Mouse (Mus musculus): ENCODE results near the gene Tbx6.
A peak's percentile ranks its signal among the peaks of the same experiment; 100 is the strongest.

Gene Tbx6

DNA sequence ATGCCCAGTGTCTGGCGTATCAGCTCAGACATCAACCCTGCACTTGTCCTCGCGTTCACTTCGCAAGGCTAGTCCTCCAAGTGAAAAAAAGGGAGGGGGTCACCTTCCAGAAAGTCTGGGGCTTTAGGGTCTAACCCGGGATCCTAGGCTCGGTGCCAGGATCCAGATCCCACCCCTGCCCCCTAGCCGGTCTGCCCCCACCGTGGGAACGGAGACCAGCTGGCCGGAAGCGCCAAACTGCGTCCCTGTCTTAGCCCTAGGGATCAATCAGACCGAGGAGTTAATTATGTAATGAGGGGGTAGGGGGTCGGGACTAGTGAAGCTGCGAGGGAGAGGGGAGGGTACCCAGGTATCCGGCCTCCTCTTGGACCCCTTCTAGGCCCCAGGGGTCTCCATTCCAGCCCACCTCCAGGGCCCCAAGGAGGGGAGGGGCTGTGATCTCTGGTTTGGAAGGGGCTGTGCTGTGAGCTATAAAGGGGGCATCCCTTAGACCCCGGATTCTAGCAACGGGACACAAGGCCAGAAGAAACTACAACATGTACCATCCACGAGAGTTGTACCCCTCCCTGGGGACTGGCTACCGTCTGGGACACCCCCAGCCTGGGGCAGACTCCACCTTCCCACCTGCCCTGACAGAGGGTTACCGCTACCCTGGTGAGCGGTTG is at the start of gene Tbx6:
Gene Tbx6, plus strand, starts transcription at position 513 of the 665 bp plus-strand sequence.
- peak; percentile 54 for DNase-seq (ENCODE audit: low spot score)

DNA sequence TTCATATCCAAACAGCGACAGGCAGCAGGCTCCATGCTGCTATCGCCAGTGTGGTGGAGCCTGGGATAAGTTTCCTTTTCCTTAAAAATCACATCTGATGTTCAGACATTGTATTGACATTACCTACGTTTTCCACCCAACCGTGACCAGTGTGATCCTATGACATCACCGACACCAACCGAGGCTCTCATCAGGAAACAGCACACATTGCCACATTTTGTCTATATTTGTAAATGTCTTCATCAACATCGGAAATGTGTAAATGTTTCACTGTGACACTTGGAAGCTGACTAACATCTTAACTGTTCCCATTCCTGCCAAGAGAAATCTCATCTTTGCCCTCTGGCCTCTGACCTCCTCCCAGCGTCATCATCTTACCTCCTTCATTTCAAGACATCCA is 45.2 kb upstream of the Tbx6 start:
- DNase-seq (ENCODE audit: low spot score) = no peak

DNA sequence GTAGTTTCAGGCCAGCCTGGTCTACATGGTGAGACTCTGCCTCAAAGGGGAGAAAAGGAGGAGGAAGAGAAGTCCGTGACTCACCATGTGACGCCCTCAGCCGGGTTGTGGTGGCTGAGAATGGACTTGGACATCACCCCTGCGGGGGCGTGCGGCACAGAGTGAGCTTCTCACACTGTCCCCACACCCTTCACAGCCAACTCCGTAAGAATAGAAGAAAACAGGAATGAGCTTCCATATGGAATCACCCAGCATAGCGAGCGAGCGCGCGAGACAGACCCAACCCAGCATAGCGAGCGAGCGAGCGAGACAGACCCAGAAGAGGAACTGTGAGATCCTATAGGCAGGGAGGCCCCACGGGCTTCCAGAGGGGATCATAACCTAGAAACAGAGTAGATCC is 41.7 kb upstream of the Tbx6 start:
- no peak for DNase-seq (ENCODE audit: low spot score)

- no peak for DNase-seq (ENCODE audit: low spot score)
These were observed 41.0 kb upstream of the Tbx6 start for GRCm38 (mm10) chr7:126740132-126740735.

- DNase-seq (ENCODE audit: low spot score) = no peak
These were observed 40.3 kb upstream of the Tbx6 start for GRCm38 (mm10) chr7:126740977-126741376.

DNA sequence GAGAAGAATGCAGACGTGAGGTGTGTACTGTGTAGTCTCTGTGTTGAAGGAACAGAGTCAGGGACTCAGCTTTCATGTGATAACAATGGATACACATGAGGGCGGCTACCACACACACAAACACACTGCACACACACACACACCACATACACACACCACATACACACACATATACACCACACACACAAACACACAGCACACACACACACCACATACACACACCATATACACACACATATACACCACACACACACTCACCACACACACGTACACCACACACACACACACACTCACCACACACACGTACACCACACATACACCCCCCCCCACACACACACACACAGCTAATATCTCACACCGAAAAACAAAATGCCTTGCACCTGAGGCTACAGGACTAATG is 39.8 kb upstream of the Tbx6 start:
- no peak for DNase-seq (ENCODE audit: low spot score)

- DNase-seq (ENCODE audit: low spot score) = no peak
These were observed 39.3 kb upstream of the Tbx6 start for GRCm38 (mm10) chr7:126741964-126742482.

DNA sequence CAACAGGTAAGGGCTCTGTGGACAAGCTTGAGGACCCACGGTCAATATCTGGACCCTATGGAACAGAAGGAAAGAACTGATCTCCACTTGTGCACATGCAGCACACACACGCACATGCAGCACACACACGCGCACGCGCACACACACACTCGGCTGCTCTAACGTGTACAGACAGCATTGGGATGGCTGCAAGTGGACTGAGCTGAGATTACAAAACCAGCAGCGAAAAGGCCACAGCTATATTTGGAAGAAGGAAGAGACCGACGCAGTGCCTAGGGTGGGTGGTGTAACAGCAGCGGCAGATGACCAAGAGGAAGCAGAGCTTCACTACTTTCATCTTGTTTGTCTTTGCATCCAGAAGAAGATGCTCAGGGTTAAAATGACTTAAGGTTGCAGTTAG is 35.2 kb upstream of the Tbx6 start:
- no peak for DNase-seq (ENCODE audit: low spot score)

DNA sequence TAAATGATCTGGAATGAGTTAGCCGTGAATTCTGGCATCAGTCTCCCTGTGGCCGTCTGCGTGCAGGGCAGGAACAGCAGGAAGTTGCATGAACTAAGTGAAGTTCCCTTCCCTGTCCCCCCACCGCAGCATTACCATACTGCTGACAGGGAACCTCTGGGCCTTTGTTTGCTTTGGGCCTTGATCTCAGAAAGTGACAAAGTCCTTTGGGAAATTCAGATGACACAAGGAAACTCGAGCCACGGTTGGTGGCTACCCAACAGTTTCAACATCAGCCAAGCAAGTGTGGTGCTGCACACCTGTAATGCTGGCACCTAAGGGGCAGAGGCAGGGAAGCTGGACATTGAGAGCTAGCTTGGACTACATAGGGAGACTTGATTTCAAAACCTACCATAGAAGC is 34.5 kb upstream of the Tbx6 start:
- no peak for DNase-seq (ENCODE audit: low spot score)

DNA sequence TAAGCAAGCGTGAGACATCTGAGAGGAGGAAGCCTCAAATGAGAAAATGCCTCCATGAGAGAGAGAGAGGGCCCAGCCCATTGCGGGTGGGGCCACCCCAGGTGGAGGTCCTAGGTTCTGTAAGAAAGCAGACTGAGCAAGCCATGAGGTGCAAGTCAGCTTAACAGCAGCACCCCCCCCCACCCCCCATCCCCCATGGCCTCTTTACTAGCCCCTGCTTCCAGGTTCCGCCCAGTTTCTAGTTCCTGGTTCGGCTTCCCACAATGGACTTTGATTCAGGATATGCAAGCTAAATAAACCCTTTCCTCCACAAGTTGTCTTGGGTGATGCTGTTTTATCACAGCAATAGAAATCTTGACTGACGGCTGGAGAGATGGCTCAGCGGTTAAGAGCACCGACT is 32.5 kb upstream of the Tbx6 start:
- DNase-seq (ENCODE audit: low spot score) = no peak

DNA sequence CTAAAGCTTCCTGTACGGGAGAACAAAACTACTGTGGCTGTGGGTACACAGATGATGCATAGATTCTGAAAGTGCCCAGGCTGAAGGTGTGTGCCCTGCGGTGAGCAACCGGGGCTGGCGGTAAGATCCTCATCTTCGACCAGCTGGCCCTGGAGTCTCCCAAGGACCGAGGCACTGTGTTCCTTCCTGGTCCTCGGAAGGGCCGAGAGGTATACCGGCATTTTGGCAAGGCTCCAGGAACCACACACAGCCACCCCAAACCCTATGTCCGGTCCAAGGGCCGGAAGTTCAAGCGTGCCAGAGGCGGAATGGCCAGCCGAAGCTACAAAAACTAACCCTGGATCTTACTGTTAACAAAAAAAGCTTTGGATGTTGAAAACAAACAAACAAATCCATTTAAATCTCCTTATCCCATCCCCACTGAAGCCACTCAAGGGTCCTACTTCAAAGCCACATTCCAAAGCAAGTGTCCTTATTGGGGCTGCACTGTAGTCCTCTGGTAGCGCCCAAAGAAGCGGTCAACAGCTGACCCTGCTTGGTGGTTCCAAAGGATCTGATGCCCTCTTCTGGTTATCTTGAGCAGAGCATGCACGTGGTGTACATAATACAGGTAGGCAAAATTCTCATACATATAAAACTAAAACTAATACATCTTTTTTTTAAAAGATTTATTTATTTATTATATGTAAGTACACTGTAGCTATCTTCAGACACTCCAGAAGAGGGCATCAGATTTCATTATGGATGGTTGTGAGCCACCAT is 31.5 kb upstream of the Tbx6 start:
- no peak for DNase-seq (ENCODE audit: low spot score)

DNA sequence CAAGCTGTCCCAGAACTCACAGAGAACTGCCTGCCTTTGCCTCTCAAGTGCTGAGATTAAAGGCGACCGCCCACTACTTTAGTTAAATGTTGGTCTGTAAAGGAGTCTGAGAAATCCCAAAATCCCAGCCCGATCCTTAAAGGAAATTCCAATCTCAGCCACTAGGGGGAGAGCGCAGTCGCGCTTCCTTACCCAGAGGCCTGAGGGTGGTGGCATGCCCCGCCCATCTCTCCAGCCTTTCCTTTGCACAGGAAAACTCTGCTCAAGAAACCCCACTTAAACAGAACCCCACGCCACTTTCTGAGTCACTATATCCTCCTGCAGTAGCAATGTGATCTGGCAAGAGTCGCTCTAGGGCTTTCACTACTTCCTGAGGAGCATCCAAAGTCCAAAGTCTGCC is 26.4 kb upstream of the Tbx6 start:
- DNase-seq (ENCODE audit: low spot score) = peak; percentile 95

DNA sequence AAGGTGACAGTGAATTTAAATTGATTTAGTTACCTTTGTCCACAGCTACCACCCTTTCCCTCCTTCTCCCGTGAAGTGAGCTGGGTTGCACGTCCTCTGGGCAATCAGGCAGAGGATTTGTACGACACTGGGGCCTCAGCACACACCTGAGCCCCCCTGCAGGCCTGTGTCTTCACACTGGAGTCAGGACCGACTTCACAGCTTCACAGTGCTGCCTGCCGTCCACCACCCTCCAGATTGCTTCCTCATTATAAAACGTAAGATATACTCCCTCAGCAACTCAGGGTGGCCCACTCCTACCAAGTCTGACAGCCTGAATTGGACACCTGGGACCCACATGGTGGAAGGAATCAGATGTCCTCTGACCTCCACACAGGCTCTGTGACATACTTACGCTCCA is 22.7 kb upstream of the Tbx6 start:
- no peak for DNase-seq (ENCODE audit: low spot score)

GRCm38 (mm10) chr7:126759050-126759671 is 22.1 kb upstream of the Tbx6 start, which contains the start of gene Mapk3:
Mapk3 (plus strand) TSS chr7:126759601.
- peak; percentile 95 for DNase-seq (ENCODE audit: low spot score)

- DNase-seq (ENCODE audit: low spot score) = peak; percentile 6
These were observed 21.5 kb upstream of the Tbx6 start for GRCm38 (mm10) chr7:126759672-126760390.

GRCm38 (mm10) chr7:126760391-126760802 is 20.9 kb upstream of the Tbx6 start:
- DNase-seq (ENCODE audit: low spot score) = peak; percentile 36

- no peak for DNase-seq (ENCODE audit: low spot score)
These were observed 20.3 kb upstream of the Tbx6 start for GRCm38 (mm10) chr7:126760956-126761355.

DNA sequence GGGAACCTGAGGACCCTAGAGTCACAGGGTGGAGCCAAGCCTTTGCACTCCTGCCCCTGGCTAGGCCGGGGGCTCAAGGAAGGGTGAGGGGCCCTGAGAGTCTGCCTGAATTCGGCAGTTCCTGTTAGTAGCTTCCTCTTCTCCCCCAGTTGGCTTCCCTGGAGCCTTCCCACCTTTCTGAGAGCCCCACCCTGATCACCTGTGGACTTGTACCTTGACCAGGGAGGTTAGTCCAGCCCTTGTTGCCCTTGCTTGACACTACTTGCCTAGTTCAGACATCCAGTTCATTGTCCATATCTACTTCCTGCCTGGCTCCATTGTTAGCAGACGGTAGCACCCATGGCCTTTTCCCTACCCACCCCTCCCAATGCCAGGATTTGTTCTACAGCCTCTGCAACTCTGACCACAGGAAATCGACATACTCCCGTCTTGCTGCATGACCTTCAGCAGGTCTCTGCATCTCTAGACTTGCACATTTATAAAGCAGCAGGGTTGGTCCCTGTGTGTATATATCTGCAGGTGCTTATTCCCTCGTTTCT is 19.7 kb upstream of the Tbx6 start:
- no peak for DNase-seq (ENCODE audit: low spot score)

DNA sequence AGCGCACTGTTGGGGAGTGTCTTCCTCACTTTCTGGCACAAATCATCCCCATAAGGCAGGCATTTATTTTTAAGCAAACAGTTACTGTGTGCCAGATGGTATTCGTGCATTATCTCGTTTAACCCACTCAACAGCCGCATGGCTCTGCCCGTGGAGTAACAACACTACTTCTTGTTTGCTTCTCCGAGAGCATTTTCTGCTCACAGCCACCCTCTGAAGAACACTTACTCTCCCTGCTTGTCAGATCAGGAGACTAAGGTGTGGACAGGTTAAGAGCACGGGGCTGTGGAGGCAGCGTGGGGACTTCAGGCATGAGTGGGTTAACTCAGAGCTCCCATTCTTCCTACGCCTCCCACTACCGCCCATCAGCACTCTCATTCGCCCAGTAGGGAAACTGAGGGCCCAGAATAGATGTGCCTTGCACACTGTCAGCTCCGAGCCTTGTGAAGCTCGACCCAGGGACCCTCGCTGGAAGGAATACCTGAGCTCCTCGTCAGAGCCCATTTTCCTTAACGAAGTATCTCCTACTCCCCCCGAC is 18.7 kb upstream of the Tbx6 start:
- no peak for DNase-seq (ENCODE audit: low spot score)

GRCm38 (mm10) chr7:126765540-126765939 is 15.7 kb upstream of the Tbx6 start:
- no peak for DNase-seq (ENCODE audit: low spot score)

DNA sequence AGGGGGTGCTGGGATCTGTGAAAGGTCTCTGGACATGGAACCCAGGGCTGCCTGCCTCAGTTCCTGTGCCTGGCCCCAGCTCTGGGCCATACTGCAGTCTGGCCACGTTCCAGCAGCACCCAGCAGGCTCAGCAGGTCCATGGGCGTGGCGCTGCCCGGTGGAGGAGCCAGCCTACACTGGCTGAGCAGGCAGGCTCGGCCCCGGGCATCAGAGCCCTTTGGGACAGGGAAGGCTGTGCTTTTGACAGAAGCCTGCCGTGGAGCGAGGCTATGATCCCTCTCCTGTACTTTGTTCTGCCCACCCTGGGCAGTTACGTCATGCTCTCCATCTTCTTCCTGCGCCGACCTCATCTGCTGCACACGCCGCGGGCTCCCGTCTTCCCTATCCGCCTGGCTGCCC is 15.1 kb upstream of the Tbx6 start, which contains the start of gene Gdpd3:
Gene Gdpd3, plus strand, starts transcription at position 134 of the 400 bp plus-strand sequence.
- no peak for DNase-seq (ENCODE audit: low spot score)

Measured in retina, embryonic 14.5 days (tissue).